Mouse (Mus musculus): ENCODE data around the gene Med27. TPM values are rescaled to one million over a fixed set of nuclear protein-coding genes. Genes with fewer than 3 reads are reported as not detected.
"Not testable (repeated sequence)": the region's sequence is repeated elsewhere in the genome, so short reads cannot be mapped to it uniquely, and the experiment has no call there.

The Med27 gene
- polyA plus RNA-seq, 1 experiment from 2014 or later: 57.1 TPM

- Histone ChIP-seq H3K9ac (ENCODE audit: low read depth, low read length) (no peak overlapping the region), H3K4me1 (ENCODE audit: control insufficient read depth, insufficient read depth, low read length) (peaks cover 29% of the 10 kb centered on the region), H3K27me3 (ENCODE audit: control insufficient read depth, insufficient read depth, low read length) (no peaks in the 10 kb centered on the region), H3K4me2 (replicated peaks; ENCODE audit: low read depth, low read length) (no peak overlapping the region), H3K27ac (ENCODE audit: low read depth, low read length) (no peak overlapping the region), H3K9me3 (ENCODE audit: control insufficient read depth, low read length) (no peaks in the 10 kb centered on the region), H3K4me3 (ENCODE audit: low read length) (no peak overlapping the region), H3K36me3 (ENCODE audit: control insufficient read depth, insufficient read depth, low read length) (no peaks in the 10 kb centered on the region)
- 78% methylated on average over 7 of the region's 7 CpGs for WGBS
- ATAC-seq (ENCODE audit: low FRiP score, low TSS enrichment): no peak
These were observed 174.9 kb downstream of the Med27 start for GRCm38 (mm10) chr2:29521486-29521885.

DNA sequence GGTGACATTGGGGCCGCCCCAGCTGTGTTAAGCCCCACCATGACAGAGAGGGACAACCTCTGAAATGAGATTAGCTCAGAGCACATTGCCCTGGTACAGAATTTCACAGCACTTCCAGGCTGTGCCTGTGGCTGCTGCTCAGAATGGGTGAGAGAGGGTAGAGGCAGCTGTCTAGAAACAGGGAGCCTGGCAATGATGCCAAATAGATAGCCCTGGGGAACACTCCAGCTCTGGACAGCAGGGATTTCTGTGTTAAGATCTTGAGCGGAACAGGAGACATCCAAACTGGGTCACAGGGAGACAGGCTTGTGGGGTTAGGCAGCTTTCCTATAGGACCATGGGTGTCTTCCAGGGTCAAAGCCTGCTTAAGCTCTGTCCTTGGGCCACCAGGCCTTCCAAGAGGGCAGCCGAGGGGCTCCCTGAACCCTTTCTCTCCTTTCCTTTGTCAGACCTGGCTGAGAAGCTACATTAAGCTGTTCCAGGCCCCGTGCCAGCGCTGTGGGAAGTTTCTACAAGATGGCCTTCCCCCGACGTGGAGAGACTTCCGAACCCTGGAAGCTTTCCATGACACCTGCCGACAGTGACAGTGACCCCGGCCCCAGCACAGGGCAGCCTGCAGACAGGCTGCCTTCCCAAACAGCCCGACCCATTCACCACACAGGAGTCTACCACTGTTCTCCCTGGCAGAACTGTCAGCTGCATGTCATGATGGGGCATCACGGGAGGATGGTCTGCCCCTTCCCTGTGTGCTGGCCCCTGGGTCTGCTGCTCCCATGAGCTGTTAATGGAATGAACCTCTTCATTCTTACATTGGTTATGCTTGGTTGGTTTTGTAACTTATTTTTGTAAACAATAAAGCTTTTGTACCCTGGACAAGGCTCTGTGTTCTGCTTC lies 177.5 kb downstream of the Med27 start:
- Histone ChIP-seq H3K9me3 (ENCODE audit: control insufficient read depth, low read length) (no peaks in the 10 kb centered on the region), H3K27ac (ENCODE audit: low read depth, low read length) (peak overlapping the region; percentile 8; the same call in 1 of the 2 replicates), H3K9ac (ENCODE audit: low read depth, low read length) (no peak overlapping the region), H3K27me3 (ENCODE audit: control insufficient read depth, insufficient read depth, low read length) (no peaks in the 10 kb centered on the region), H3K4me3 (ENCODE audit: low read length) (no peak overlapping the region), H3K4me1 (ENCODE audit: control insufficient read depth, insufficient read depth, low read length) (peaks cover 29% of the 10 kb centered on the region), H3K36me3 (ENCODE audit: control insufficient read depth, insufficient read depth, low read length) (no peaks in the 10 kb centered on the region), H3K4me2 (replicated peaks; ENCODE audit: low read depth, low read length) (no peak overlapping the region)
- no peak for ATAC-seq (ENCODE audit: low FRiP score, low TSS enrichment)
- 68% methylated on average over 12 of the region's 12 CpGs for WGBS

- no peaks in the 10 kb centered on the region for H3K9me3 ChIP-seq (ENCODE audit: control insufficient read depth, low read length)
- no peak overlapping the region for H3K4me3 ChIP-seq (ENCODE audit: low read length)
- H3K27ac ChIP-seq (ENCODE audit: low read depth, low read length): peak overlapping the region; percentile 65
- no peak overlapping the region for H3K4me2 ChIP-seq (replicated peaks; ENCODE audit: low read depth, low read length)
- H3K9ac ChIP-seq (ENCODE audit: low read depth, low read length): no peak overlapping the region
- WGBS: 24% methylated on average over 4 of the region's 4 CpGs
- no peaks in the 10 kb centered on the region for H3K36me3 ChIP-seq (ENCODE audit: control insufficient read depth, insufficient read depth, low read length)
- H3K4me1 ChIP-seq (ENCODE audit: control insufficient read depth, insufficient read depth, low read length): peaks cover 29% of the 10 kb centered on the region
- H3K27me3 ChIP-seq (ENCODE audit: control insufficient read depth, insufficient read depth, low read length): no peaks in the 10 kb centered on the region
- ATAC-seq (ENCODE audit: low FRiP score, low TSS enrichment): peak; percentile 61
These were observed 178.7 kb downstream of the Med27 start for GRCm38 (mm10) chr2:29525273-29525805.

DNA sequence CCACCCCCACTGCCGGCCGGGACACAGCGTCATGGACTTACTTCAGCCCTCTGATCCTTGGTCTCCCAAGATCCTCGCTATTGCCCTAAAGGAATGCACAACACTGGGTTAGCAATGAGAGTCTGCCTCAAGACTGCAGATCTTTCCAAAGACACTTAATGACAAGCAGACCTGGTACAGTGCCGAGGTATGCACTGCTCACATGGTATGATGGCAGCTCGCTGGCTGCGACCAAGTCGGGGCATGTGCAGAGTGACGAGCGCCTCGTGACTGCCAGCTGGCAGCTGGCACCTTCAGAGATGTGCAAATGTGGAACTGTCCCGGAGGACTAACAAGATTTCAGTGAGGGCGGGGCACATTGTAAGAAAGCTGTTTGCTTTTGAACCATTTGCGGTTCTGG lies 179.6 kb downstream of the Med27 start:
- ATAC-seq (ENCODE audit: low FRiP score, low TSS enrichment): no peak
- 62% methylated on average over 14 of the region's 14 CpGs for WGBS

DNA sequence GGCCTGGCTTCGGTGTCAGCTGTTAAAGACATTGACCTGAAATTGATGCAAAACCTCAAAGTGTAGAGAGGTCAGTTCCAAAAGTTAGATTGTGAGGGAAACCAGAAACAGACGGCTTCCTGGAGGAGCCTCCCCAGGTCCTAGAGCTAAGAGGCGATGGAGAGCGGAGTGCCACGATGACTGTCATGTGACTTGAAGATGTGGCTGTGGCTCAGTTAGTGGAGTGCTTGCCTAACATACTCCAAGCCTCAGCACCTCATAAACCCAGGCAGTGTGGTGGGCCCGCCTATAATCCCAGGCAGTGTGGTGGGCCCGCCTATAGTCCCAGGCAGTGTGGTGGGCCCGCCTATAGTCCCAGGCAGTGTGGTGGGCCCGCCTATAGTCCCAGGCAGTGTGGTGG lies 180.9 kb downstream of the Med27 start:
- not testable (repeated sequence) for H3K9me3 ChIP-seq (ENCODE audit: control insufficient read depth, low read length); ATAC-seq (ENCODE audit: low FRiP score, low TSS enrichment); H3K4me2 ChIP-seq (replicated peaks; ENCODE audit: low read depth, low read length); H3K27ac ChIP-seq (ENCODE audit: low read depth, low read length); H3K36me3 ChIP-seq (ENCODE audit: control insufficient read depth, insufficient read depth, low read length); H3K27me3 ChIP-seq (ENCODE audit: control insufficient read depth, insufficient read depth, low read length); H3K4me3 ChIP-seq (ENCODE audit: low read length); H3K9ac ChIP-seq (ENCODE audit: low read depth, low read length)
- H3K4me1 ChIP-seq (ENCODE audit: control insufficient read depth, insufficient read depth, low read length): peaks cover 29% of the 10 kb centered on the region
- 85% methylated on average over 8 of the region's 9 CpGs for WGBS

More for the DNA sequence above, 179.6 kb downstream of the Med27 start:
- Histone ChIP-seq H3K4me3 (ENCODE audit: low read length) (no peak overlapping the region), H3K9me3 (ENCODE audit: control insufficient read depth, low read length) (no peaks in the 10 kb centered on the region), H3K36me3 (ENCODE audit: control insufficient read depth, insufficient read depth, low read length) (no peaks in the 10 kb centered on the region), H3K4me2 (replicated peaks; ENCODE audit: low read depth, low read length) (no peak overlapping the region), H3K4me1 (ENCODE audit: control insufficient read depth, insufficient read depth, low read length) (peaks cover 29% of the 10 kb centered on the region), H3K27me3 (ENCODE audit: control insufficient read depth, insufficient read depth, low read length) (no peaks in the 10 kb centered on the region), H3K27ac (ENCODE audit: low read depth, low read length) (peak overlapping the region; percentile 38; the same call in 1 of the 2 replicates), H3K9ac (ENCODE audit: low read depth, low read length) (no peak overlapping the region)

GRCm38 (mm10) chr2:29528811-29529210 lies 182.2 kb downstream of the Med27 start:
- no peaks in the 10 kb centered on the region for H3K36me3 ChIP-seq (ENCODE audit: control insufficient read depth, insufficient read depth, low read length)
- H3K4me2 ChIP-seq (replicated peaks; ENCODE audit: low read depth, low read length): no peak overlapping the region
- no peaks in the 10 kb centered on the region for H3K27me3 ChIP-seq (ENCODE audit: control insufficient read depth, insufficient read depth, low read length)
- no peak overlapping the region for H3K9ac ChIP-seq (ENCODE audit: low read depth, low read length)
- ATAC-seq (ENCODE audit: low FRiP score, low TSS enrichment): no peak
- peaks cover 22% of the 10 kb centered on the region for H3K4me1 ChIP-seq (ENCODE audit: control insufficient read depth, insufficient read depth, low read length)
- H3K4me3 ChIP-seq (ENCODE audit: low read length): no peak overlapping the region
- 94% methylated on average over 5 of the region's 5 CpGs for WGBS
- H3K27ac ChIP-seq (ENCODE audit: low read depth, low read length): no peak overlapping the region
- no peaks in the 10 kb centered on the region for H3K9me3 ChIP-seq (ENCODE audit: control insufficient read depth, low read length)

- 100% methylated on average over 2 of the region's 2 CpGs for WGBS
- not testable (repeated sequence) for H3K27me3 ChIP-seq (ENCODE audit: control insufficient read depth, insufficient read depth, low read length); H3K4me2 ChIP-seq (replicated peaks; ENCODE audit: low read depth, low read length); H3K9ac ChIP-seq (ENCODE audit: low read depth, low read length); H3K9me3 ChIP-seq (ENCODE audit: control insufficient read depth, low read length); H3K27ac ChIP-seq (ENCODE audit: low read depth, low read length); H3K4me3 ChIP-seq (ENCODE audit: low read length); ATAC-seq (ENCODE audit: low FRiP score, low TSS enrichment); H3K36me3 ChIP-seq (ENCODE audit: control insufficient read depth, insufficient read depth, low read length)
- H3K4me1 ChIP-seq (ENCODE audit: control insufficient read depth, insufficient read depth, low read length): peaks cover 12% of the 10 kb centered on the region
These were observed 183.2 kb downstream of the Med27 start for GRCm38 (mm10) chr2:29529788-29530187.

DNA sequence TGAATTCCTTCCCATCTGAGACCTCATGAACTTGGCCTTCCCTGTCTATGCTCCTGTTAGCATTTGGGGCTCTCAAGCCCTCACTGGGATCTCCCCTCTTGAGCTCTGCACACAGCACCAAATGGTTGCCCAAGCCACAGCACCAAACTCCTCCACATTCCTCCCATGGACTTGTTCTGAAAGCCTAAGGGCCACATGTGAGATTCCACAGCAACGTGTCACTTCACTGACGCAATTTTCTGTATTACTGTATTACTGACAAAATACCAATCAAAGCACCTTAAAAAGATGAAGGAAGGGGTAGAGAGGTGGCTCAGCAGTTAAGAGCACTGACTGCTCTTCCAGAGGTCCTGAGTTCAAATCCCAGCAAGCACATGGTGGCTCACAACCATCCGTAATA lies 185.6 kb downstream of the Med27 start:
- H3K9ac ChIP-seq (ENCODE audit: low read depth, low read length): no peak overlapping the region
- no peaks in the 10 kb centered on the region for H3K27me3 ChIP-seq (ENCODE audit: control insufficient read depth, insufficient read depth, low read length)
- H3K4me2 ChIP-seq (replicated peaks; ENCODE audit: low read depth, low read length): no peak overlapping the region
- H3K4me3 ChIP-seq (ENCODE audit: low read length): no peak overlapping the region
- no peaks in the 10 kb centered on the region for H3K36me3 ChIP-seq (ENCODE audit: control insufficient read depth, insufficient read depth, low read length)
- no peaks in the 10 kb centered on the region for H3K4me1 ChIP-seq (ENCODE audit: control insufficient read depth, insufficient read depth, low read length)
- H3K9me3 ChIP-seq (ENCODE audit: control insufficient read depth, low read length): no peaks in the 10 kb centered on the region
- 87% methylated on average over 3 of the region's 3 CpGs for WGBS
- ATAC-seq (ENCODE audit: low FRiP score, low TSS enrichment): no peak
- no peak overlapping the region for H3K27ac ChIP-seq (ENCODE audit: low read depth, low read length)

DNA sequence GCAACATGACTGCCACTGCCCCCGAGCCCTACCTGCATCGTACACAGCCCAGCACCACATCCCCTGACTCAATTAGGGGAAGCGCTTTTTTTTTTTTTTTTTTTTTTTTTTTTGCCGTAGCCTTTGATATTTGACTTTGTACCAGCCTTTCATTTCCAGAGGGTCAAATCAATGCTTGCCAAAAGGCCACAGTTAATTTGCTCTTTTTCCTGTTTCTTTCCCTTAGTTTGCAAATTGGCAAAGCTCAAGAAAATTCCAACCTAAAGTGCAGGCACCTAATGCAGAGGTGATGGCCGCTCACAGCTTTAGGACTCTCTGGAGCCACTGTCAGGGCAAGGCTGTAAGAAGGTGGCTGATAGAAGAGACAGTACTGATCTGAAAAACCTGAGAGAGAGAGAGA lies 186.3 kb downstream of the Med27 start:
- H3K4me1 ChIP-seq (ENCODE audit: control insufficient read depth, insufficient read depth, low read length): no peaks in the 10 kb centered on the region
- no peak for ATAC-seq (ENCODE audit: low FRiP score, low TSS enrichment)
- H3K4me2 ChIP-seq (replicated peaks; ENCODE audit: low read depth, low read length): no peak overlapping the region
- H3K9me3 ChIP-seq (ENCODE audit: control insufficient read depth, low read length): no peaks in the 10 kb centered on the region
- no peaks in the 10 kb centered on the region for H3K27me3 ChIP-seq (ENCODE audit: control insufficient read depth, insufficient read depth, low read length)
- no peak overlapping the region for H3K9ac ChIP-seq (ENCODE audit: low read depth, low read length)
- H3K4me3 ChIP-seq (ENCODE audit: low read length): no peak overlapping the region
- H3K27ac ChIP-seq (ENCODE audit: low read depth, low read length): no peak overlapping the region
- 80% methylated on average over 5 of the region's 5 CpGs for WGBS
- H3K36me3 ChIP-seq (ENCODE audit: control insufficient read depth, insufficient read depth, low read length): no peaks in the 10 kb centered on the region
